Mouse (Mus musculus) spleen, postnatal 4 days (tissue): ENCODE measurements around the gene Lrrc32.
A peak's percentile ranks its signal among the peaks of the same experiment; 100 is the strongest.

ENCODE experiments used
- DNase-seq, 2 experiments: peaks; one replicate each; pipeline ENCODE4 v3.0.0; 2022; ENCODE audit warnings: low spot score in 2 of 2

The Lrrc32 gene

DNA sequence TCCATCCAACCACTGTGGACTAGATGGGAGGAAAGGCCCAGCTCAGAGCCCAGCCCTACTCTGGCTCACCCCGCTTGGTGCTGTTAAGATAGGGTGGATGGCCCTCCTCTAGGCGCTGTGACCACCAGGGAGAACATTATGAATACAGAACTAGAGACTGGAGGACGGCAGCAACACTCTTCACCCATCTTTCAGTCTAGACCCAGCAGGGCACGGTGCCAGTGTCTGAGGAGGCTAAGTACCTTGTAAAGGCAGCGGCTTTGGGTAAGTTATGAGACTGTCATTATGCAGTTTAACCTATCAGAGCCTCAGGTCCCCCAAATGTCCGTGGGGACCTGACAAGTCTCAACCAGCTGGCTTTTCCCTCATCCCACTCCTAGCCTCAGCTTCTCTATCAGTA, at the start of gene Lrrc32:
TSS of gene Lrrc32 (plus strand) at position 153 of the 400 bp plus-strand sequence.
- no peak for DNase-seq

- DNase-seq: no peak
Observed at GRCm38 (mm10) chr7:98439956-98440466, 49.1 kb upstream of the Lrrc32 start, which contains the start of gene Gucy2d. Gene Gucy2d, plus strand, starts transcription at chr7:98440416.

DNA sequence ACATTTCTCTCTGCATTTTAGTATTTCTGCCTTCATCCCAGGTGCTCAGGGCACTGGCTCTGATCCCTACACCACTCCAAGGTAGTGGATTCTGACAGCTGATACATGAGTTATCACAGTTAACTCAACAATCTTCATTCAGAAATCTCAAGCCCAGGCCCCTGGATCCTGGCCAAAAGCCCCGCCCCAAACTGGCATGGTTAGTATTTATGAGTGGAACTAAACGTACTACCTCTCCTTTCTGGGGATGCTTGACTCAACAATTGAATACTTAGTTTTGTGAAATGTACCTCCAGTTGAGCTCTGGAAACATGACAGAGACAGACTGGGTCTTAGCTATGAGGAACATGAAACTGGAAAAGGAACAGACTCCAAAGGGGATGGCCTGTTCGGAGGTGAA, 42.2 kb upstream of the Lrrc32 start:
- DNase-seq: no peak

DNA sequence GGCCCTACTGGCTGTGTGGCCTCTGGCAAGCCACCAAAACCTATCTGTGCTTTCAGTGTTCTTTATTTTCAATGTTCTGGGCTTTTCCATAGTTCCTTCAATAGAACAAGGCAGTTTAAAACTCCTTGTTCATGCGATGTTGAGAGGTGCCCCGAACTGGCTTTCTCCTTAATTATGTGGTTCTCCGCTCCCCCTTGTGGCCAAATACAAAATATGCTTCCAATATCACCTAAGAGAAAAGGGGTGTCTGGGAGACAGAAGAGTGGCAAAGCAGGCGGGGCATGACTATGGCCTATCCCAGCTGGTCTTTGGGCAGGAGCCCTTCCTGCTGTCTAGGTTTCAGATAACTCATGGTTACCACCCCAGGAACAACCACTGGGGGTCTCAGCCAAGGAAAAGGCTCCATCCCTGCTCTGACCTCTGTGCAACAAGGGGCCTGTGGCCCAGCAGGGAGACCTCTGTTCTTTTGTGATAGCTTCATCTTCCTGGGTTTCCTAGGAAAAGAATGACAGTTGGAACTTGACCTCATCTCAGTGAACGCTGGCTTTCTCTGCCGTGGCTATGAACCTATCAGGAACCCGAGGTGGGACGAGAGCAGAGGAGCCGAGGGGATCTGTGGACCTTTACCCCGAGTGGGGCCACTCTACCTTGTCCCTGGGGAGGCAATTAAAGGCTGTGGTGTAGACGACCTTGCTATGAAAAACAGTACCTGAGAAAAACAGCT, 41.3 kb upstream of the Lrrc32 start:
- no peak for DNase-seq

DNA sequence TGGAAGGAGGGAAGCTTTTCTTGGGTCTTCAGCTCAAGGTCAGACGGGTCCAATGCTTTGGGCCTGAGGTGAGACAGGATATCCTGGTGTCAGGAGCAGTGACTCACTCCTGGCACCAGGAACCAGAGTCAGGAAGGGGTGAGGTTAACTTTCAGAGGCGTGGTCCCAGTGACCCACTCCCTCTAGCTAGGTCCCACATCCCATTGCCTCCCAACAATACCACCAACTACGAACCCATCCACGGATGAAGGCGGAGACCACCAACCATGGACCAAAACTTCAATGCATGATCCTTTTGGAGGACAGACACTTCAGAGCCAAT, 40.8 kb upstream of the Lrrc32 start:
- no peak for DNase-seq

GRCm38 (mm10) chr7:98449696-98450095, 39.4 kb upstream of the Lrrc32 start:
- DNase-seq: no peak

DNA sequence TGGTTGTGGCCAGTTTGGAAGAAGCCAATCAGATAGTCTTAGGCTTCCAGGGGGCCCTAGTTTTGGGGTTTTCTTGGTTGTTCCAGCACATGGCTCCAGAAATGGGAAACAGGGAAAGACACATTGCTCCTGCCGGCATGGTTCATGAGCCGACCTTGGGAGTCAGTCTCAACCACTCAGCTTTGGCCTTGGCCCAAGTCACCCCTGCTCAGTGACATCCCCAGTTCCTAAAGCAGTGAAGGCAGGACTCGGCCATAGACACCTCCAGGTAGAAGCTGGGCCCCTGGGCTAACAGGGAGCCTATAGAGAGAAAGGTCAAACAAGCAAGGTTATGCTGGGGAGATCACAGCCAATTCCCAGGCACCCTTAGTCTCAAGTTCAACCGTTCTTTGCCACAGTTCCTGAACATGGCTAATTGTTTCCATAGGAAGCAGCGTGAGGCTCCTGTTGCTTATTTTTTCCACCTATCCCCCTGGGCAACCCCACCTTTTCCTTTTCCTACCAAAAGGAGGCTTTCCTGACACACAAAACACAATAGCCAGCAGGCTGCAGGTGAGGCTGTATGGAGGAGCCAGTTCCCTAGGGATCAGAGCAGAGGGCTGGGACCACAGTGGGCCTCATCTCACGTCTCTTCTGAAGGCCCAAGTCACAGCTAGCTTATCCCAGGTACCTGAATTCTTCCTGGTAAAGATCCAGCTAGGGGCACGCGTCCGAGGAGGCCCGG, 34.5 kb upstream of the Lrrc32 start:
- no peak for DNase-seq

GRCm38 (mm10) chr7:98460319-98460718, 28.8 kb upstream of the Lrrc32 start:
- DNase-seq: no peak

DNA sequence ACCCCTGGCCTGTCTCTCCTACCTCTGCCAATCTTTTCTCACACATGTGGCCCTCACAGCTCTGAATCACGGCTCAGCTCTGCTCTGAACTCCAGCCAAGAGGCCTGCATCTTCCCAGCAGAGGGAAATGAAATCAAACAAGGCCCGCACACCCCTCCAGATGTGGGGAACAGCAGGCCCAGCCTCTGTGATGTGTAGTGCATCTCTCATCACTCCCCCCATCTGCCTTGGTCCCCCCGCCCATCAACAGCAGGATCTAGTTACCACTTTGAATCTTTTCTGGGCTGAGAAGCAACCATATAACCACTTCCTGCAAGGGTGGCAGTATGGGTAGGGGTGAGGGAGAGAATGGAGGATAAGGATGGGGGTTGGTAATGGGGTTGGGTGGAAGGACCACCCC, 20.0 kb upstream of the Lrrc32 start:
- DNase-seq: no peak

DNA sequence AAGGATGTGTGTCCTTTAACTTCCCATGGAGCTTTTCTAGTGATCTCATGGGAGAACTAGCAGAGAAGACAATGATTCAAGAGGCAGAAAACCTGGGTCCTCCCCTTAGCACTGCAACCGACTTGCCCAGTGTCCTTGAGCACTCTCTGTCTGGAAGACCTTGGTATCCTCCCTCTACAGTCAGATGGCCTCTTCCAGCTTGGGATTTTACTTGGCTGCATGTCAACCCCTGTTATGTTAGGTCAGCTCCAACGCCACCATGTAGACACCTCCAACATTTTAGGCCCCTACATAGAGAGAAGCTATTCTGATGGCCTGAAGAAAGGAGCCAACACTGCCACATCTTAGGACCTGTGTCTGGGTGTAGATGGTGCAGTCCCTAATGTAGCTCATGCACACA, 16.6 kb upstream of the Lrrc32 start:
- no peak for DNase-seq

GRCm38 (mm10) chr7:98474558-98474957, 14.5 kb upstream of the Lrrc32 start:
- DNase-seq: no peak

- DNase-seq: no peak
Observed at GRCm38 (mm10) chr7:98477153-98477552, 11.9 kb upstream of the Lrrc32 start.

GRCm38 (mm10) chr7:98480481-98480880, 8.6 kb upstream of the Lrrc32 start:
- no peak for DNase-seq

- DNase-seq: peak; percentile 63 to 84
Observed at GRCm38 (mm10) chr7:98481066-98481734, 7.9 kb upstream of the Lrrc32 start.

DNA sequence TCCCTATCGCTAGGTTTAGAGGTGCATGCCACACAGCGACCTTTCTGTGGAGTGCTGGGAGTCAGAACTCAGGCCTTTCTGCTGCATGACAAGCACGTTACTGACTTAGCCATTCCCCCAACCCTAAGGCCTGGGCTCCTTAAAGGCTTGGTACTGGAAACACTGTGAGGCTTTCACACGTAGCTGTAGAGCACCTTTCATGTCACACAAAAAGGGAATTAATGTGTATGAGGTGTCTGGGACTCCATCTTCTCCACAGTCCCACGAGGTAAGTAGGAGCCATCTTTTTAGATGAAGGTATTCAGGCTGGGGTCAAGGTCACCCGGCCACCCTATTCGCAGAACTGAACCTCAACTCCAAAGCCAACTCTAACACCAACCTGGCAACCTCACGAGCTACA, 7.2 kb upstream of the Lrrc32 start:
- no peak for DNase-seq

DNA sequence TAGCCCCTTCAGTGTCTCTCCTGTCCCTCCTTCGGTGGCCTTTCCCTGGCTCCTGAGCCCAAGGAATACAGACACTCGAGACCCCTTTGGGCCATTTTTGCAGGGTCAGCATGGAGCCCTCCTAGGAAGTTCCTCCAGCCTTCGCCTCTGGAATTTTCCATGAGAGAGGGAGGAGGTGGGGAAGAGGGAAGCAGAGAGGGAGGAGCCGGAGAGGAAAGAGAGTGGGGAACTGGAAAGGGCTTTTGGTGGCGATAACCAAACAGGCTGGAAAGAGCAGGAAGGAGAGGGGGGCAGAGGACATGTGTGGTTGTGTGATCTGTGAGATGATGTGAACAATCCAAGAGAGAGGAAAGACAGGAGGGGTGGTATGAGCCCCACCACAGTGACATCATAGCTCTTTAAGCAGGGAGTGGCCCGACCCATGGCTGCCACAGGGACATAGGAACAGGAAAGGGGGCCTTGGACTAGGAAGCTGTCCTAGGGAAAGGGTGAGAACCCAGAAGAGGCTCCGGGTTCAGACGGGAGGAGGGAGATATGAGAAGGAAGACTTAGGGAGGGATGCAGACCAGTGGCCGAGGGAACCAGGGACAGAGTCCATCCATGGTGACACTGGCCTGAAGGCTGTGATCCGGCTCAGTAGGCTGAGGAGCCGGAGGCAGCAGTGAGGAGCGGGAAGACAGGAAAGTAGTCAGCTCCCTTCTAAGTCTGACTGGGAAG, 6.4 kb upstream of the Lrrc32 start:
- DNase-seq: no peak

DNA sequence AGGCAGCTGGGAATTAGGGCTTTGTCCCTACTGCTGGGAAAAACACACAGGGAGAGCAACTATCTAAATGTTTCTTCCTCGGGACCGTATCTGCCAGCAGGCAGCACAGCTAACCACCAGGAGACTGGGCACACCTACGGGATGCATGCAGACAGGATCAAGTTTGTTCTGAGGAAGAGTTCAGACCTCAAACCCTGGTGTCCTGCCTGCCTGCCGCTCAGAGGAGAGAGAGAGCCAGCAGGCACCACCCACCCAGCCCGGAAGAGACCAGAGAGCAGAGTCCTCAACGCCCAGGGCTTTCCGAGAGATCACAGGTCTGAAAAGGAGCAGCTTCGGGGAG, 5.8 kb upstream of the Lrrc32 start:
- DNase-seq: no peak

- no peak for DNase-seq
Observed at GRCm38 (mm10) chr7:98484878-98485277, 4.2 kb upstream of the Lrrc32 start.

GRCm38 (mm10) chr7:98485508-98485907, 3.6 kb upstream of the Lrrc32 start:
- no peak for DNase-seq

- DNase-seq: peak; percentile 67 to 75
Observed at GRCm38 (mm10) chr7:98486471-98486917, 2.6 kb upstream of the Lrrc32 start.

- DNase-seq: no peak
Observed at GRCm38 (mm10) chr7:98487202-98487980, 1.7 kb upstream of the Lrrc32 start.
